Mouse (Mus musculus) ovary, adult 18-20 months (tissue): ENCODE data around the gene Cldnd1.

ENCODE experiments used
- DNase-seq: peaks from one replicate; pipeline ENCODE4 v3.0.0; 2022; ENCODE audit warnings: low spot score, mixed read lengths

Cldnd1 gene

DNA sequence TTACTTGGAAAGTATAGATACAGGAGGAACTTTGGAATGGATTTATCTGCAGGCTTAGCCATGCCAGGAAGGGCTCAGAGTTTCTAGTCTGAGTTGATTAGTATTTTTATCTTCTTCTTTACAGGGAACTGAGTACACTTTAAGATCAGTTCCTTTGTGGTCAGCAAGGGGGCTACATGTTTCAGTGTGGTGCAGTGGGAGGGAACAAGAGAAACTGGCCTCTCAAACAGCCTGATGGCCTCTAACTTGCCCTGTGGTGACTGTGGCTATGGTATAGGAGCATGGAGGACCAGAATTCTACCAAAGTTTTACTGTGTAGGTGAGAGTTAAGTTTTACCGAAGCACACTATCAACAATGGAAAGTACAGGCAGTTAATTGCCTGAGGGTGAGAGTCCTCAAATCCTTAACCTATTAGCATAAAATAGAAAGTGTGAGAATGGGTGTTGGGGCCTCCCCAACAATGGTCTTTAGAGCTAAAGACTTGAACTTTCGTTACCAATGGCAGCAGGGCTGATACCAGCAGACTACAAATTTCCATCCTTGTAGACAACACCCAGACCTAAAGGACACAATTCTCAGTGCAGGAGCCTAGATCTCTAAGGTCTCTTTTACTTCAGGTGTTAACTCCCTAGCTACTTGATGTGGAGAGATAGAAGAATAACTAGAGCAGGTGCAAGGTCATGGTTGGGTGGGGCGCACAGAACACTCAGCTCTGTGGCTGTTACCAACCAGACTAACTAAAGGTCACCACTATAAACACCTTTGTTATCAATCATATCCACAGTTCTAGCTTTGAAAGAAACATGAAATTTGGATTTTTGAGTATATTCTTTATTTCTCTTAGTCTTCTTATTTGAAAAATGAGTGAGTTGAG, 18.9 kb upstream of the Cldnd1 start:
- DNase-seq, result no peak

DNA sequence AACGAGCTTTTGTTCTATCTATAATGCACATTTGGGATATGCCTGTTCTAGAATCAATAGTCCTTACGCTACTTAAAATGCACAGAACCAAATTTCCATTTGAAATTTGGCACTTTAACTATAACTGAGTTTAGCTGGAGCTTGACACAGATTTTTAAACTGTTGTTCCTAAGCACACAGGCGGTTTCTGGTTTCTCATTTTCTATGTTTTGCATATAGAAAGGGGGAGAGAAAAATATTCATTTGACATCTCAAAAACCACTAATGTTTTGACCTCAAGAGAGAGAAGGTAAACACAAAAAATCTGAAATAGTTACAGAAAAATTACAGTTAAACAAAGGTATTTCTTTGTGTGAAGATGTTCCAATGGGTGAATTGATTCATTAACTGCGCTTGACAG, 18.2 kb upstream of the Cldnd1 start:
- DNase-seq, result no peak

- DNase-seq, result no peak
Measured at GRCm38 (mm10) chr16:58712221-58712620, 15.5 kb upstream of the Cldnd1 start.

- DNase-seq, result no peak
Measured at GRCm38 (mm10) chr16:58713128-58713527, 14.6 kb upstream of the Cldnd1 start.

DNA sequence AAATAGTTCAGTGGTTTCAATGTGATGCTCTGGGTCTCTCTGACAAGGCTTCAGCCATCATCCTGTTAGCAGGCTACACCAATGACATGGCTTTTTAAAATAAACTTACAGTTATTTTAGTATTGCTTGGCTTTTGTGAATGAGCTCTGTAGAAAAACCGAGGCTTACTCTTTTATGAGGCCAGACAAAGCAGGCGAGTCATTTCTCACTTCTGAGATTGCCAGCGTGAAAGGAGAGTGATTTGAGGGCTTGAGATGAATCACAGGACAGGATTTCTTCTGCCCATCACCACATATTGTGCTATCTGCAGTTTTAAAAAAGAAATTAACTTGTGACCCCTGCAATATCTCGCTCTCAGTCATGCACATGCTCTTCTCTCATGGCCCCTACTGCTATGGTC, 12.7 kb upstream of the Cldnd1 start:
- DNase-seq, result no peak

DNA sequence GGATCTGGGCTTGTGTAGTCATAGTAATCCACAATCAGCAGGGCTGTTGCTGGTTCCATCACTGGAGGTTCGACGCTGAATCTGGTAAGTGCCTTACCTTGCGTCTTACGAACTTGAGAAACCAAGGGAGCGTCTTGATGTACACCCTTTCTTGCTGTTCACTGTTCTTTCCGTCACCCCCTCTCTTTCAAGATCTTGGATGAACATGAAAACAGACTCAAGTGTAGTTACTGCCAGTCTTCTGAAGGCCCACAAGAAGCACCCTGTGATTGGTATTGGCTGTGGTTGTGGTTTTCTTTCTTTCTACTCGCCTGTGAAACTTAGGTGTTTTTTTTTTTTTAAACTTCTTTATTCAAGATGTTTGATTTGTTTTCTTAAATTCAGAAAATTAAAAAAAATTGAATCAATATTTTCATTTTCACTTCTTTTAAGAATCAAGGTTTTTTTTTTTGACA, 9.0 kb upstream of the Cldnd1 start, which contains the start of gene Gpr15:
Gene Gpr15 (minus strand): TSS at position 405 of the 455 bp plus-strand sequence.
- DNase-seq, result no peak

DNA sequence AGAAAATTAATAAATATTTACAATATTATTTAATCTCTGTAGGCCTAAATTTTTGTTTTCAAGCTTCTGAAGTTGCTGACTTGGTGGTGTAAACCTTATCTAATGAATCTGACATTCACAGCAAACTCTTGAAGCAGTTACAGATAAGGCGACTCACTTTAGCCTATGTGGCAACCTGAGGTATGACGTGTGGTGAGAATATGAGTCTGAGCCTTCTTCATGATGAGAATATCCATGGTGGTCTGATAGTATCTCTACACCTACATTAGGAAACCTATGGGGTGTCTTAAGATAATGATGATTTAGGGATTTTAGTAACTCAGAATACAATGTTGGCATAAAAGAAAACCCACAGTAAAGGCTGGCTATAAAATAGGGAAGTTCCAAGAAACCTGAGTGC, 5.4 kb upstream of the Cldnd1 start:
- no peak for DNase-seq

- no peak for DNase-seq
Measured at GRCm38 (mm10) chr16:58726680-58727476, 832 bp upstream of the Cldnd1 start.

- no peak for DNase-seq
Measured at GRCm38 (mm10) chr16:58728176-58728671, 514 bp downstream of the Cldnd1 start.

GRCm38 (mm10) chr16:58738205-58738604, 10.5 kb downstream of the Cldnd1 start:
- no peak for DNase-seq

- DNase-seq, result no peak
Measured at GRCm38 (mm10) chr16:58738800-58739199, 11.1 kb downstream of the Cldnd1 start.

GRCm38 (mm10) chr16:58740751-58741150, 13.0 kb downstream of the Cldnd1 start:
- no peak for DNase-seq

DNA sequence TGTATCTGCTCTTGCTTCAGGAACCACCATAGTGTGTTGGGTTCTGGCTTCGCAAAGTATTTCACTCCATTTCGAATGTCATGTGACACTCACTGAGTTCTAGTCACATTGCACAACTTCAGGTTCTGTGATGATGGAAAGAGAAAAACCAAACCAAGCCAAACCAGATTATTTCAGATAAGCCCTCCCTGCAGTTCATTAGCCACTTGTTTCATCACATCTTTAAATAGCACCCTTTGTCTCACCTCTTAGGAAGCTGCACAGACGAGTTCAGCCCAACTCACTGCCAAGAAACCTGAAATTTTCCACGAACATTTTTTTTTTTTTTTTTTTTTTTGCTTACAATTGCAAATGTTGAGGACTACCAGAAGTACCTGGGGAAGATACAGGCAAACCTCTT, 19.0 kb downstream of the Cldnd1 start:
- no peak for DNase-seq

DNA sequence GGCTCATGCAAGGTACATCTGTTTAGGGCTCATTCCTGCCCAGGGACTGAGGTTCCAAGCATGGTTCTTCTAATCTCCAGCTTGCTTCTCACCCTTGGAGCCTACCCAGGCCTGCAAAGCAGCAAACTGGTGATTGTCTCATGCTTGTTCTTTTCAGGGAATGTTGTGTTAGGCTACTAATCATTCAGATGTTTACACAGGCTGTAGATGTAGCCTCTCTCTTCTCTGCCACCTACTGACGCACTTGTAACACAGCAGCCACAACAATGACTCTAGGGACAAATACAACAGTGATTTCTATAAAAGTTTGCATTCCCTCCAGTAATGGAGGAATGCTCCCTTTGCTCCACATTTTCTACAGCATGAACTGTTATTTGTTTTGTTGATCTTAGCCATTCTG, 23.6 kb downstream of the Cldnd1 start:
- DNase-seq, result no peak

- no peak for DNase-seq
Measured at GRCm38 (mm10) chr16:58756191-58756590, 28.5 kb downstream of the Cldnd1 start.

- no peak for DNase-seq
Measured at GRCm38 (mm10) chr16:58763076-58763475, 35.4 kb downstream of the Cldnd1 start, which contains the start of gene Olfr172. Olfr172 (minus strand) TSS chr16:58763176.
